Mouse (Mus musculus) colon, adult 2 months (tissue): Measurements from ENCODE around the gene Ldoc1. TPM values are rescaled to one million over a fixed set of nuclear protein-coding genes. Genes with fewer than 3 reads are reported as not detected.

Experiments used
- polyA plus RNA-seq: library from polyadenylated mRNA; depleted of rRNA; stranded (reverse); fragments of >200 nt; gene quantifications from 2 replicates; pipeline ENCODE4 v1.2.3, GENCODE M21; 2012; rRNA removed

Ldoc1 gene
- polyA plus RNA-seq: not detected in 2 replicates

GRCm38 (mm10) chrX:61709302-61710033, at the start of gene Ldoc1:
Gene Ldoc1, plus strand, starts transcription at chrX:61709497.

